Mouse (Mus musculus): ENCODE results near the gene Sgms1.

Gene Sgms1

DNA sequence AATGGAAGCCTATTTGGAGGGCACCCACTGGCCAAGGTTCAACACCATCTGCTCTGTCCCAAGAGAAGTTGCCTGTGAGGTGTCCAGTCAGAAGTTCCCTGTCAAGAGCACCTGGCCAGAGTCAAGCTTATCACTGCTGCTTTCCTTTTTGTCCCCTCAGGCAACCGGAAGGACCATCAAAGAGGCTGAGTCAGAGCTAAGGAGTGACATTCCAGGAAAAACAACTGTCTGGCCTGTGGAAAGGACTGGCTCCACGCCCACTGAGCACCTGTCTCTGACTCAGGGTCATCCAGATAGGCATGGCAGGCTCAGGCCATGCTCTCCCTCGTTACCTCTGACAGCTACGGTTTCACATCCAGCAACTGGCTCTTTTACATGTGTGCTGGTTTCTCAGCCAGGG, 147.4 kb downstream of the Sgms1 start:
- no peak for DNase-seq (ENCODE audit: low spot score in 2 of 2)

DNA sequence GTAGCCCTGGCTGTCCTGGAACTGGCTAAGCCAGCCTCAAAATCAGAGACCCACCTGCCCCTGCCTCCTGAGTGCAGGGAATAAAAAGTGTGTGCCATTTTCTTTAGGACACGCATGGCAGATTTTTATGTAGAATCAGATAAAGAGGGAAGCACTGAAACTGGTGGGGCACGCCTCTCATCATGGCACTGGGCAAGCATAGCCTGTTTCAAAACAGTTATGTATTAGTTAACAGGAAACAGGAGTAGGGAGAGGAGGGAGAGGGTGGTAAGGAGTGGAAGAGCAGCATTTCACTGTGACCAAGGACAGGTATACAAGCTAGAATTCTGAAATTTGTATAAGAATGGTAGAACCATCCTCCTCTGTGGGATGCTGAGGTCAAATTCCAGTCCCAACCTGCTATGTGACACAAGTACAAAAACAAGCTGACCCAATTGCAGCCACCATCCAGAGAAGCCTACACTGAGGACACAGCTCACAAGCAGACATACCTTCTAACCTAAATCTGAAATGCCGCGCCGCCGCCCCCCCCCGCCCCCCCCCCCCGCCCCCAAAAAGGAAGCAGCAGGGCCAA, 149.0 kb downstream of the Sgms1 start:
- DNase-seq (ENCODE audit: low spot score in 2 of 2): no peak

DNA sequence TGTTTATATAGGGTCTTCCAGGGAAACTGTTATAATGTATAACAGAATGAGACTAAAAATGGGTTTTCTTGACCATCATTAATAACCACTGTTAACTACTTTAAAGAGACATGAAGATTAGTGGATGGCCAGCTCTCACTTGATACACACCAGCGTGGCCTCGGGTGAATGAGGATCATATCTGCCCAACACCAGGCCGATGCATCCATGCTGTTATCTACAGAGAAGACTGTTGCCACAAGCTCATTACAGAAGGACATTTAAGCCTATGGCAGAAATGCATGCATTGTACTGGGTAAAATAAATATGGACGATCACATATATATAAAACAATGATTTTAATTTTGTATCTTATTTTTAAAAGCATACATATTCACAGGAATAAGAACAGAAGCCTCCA, 149.6 kb downstream of the Sgms1 start:
- no peak for DNase-seq (ENCODE audit: low spot score in 2 of 2)

DNA sequence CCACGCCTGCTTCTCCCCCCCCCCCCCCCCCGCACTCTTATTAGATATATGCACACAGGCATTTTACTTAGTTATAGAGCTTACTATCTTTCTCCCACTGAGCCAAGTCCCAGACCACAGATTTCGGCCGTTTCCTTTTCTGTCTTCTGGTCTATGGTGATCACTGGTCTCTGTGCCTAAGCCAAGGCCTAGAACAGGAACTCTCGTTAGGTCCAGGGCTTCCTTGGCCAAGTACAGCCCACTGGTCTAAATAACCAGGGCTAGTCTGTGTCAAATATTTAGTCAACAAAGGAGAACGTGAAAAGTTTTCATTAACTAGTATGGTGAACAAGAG, 150.1 kb downstream of the Sgms1 start:
- no peak for DNase-seq (ENCODE audit: low spot score in 2 of 2)

DNA sequence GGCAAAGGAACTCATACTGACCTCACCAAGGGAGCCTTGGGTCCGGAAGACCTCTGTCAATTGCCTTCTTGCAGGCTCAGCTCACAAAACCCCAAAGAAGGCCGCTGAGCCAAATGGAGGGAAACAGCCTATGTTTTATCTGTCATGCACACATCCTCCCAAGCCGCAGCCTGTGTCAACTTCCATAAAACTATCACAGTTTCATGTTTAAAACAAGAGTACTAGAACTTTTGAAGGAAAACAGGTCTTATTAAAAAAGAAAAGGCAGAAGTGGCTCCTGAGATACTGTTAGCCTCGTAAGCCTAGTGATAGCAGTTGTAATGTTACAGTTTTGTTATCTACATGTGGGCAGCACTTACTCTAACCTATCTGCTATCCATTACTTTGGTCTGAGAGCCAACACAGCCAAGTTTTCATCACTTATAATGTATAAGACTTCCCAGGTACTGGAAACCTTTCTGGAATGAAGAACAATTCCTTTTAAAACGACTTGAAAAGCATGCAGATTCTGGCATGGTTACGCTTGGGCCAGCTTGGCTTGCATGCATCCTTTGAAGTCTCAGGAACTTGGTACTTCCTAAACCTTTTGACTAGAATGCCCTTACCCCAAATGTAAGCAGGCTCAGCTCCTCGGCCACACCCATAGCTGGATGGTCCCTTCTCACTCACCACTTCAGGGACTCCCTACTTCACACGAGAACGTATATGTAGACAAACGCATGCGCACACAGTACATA, 150.6 kb downstream of the Sgms1 start:
- no peak for DNase-seq (ENCODE audit: low spot score in 2 of 2)

DNA sequence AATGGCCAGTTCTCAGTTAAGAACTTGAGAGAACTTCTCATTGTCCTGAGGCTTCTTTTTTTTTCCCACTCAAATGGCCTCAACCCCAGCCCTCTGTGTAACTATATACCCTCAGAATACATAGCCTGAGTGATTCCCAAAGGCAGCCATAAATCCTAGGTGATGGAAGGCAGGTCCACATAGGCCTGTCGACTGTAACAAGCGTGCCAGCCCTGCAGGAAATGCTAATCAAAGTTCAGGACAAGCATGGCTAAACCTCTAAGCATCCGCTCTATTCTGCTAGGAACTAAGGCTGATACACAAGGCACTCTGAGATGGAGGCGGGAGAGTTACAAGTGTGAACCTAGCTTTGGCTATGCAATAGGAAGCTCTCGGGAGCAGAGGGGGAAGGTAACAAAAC, 151.8 kb downstream of the Sgms1 start:
- no peak for DNase-seq (ENCODE audit: low spot score in 2 of 2)

DNA sequence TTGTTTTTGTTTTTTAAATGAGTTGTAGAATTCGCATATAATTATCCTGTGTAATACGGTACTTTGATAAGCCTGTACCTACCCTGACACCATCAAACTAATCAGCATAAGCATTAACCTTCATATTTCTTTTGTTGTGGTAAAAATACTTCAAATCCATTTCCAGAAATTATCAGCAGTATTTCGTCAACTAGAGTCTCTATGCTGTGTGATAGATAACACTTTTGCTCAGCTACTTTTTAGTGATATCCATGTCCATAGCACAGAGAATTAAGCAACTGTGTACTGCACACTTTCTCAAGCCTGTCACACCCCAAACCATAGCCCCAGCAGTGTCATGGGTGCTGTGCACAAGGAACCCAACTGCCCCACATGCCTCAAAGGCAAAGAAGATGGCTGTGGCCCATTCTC, 152.3 kb downstream of the Sgms1 start:
- DNase-seq (ENCODE audit: low spot score in 2 of 2): no peak

DNA sequence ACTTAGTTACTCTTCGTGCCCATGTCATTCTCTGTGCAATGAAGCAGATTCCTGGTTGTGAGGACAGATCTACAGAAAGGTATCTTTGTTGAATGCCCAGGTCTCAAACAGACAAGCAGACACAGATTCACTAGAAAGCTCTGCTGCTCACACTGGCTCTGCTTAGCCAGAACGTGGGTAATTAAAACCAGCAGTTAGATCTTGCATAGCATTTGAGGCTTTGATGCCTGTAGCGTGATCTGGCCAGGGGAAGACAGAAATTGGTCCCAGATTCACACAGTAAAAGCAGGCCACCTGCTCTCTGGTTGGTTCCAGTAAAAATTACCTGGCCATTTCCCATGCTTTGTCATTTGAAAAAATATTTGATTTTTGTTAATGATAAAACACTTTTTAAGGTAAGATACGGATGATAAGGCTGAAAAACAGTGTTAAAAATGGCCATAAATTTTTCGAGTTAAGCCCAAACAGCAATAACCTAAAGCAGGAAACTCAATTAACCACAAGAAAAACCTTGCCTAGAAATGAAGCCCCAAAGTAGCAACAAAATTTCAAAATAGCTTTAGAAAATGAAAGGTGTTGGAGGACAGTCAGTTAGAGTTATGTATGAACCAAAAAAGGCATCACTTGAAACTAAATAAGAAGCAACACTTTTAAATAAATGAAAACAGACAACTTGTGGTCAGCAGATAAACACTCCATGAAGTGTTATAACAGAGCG, 154.6 kb downstream of the Sgms1 start:
- no peak for DNase-seq (ENCODE audit: low spot score in 2 of 2)

DNA sequence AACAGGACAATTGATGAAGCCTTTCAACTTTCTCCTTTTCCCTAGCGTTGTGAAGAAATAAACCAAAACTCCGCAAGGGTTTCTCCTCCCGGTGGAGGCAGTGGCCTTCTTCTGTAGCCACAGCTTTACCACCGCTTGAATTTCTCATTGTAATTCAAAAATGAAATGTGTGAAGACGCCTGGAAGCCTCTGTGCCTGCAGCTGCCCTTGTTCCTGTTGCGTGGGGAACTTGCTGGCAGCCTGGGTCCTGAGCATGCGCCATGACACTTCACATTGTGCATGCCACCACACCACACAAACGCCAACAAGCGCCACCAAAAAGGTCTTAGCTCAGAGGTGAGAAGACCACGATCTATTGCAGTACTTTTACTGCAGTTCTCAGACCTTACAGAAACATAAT, 158.2 kb downstream of the Sgms1 start:
- peak; percentile 29 to 32 for DNase-seq (ENCODE audit: low spot score in 2 of 2)

DNA sequence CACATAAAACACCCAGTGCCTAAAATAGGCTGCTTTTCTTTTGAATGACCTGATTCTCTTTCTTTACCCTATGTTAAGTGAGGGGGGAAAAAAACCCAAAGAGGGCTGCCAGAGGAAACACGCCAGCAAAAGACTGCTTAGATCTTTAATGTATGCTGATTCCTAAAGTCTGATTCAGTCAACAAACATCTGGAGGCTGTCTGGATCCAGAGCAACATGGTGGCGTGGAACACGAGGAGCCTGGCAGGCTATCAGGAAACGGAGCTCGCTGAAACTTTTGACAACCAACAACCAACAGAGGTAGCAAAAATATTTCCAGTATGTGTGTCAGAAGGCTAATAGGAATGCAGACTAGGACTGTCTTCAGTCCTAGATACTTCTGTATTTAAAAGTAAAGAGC, 158.7 kb downstream of the Sgms1 start:
- DNase-seq (ENCODE audit: low spot score in 2 of 2): peak in 1 of 2 experiments; percentile 10

DNA sequence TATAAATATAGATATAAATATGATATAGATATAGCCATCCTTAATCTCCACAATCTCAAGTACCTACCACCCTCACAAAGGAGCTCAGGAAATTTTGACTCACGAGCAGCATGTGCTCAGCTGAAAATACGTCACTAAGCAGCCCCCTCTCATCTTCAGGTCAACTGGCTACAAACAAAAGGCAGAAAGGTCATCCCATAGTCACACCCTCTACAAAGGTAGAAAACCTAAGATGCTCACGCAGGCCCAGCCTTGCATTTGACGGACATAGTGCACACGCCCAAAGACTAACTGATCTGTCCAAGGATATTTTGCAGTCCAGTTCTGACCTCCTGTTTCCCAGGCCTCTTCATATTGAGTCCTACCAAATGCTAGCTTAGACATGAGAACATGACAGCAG, 159.2 kb downstream of the Sgms1 start:
- no peak for DNase-seq (ENCODE audit: low spot score in 2 of 2)

DNA sequence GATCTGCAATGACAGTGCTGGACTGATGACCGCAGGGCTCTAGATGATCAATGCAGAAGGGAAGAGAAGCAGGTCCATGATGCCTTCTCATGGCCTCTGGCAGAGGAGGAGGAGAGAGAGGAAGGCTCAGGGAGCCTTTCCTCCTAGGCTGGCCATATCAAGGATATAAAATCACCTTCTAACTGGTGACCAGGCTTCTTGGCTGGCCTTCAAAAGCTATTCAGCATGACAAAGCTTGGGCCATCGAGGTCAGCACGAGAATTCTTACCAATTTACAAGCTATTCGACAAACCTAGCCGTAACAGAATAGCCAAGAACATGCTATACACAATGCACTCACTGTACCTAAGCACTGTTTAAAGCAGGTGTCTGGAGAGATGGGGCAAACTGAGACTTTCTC, 159.7 kb downstream of the Sgms1 start:
- DNase-seq (ENCODE audit: low spot score in 2 of 2): no peak

DNA sequence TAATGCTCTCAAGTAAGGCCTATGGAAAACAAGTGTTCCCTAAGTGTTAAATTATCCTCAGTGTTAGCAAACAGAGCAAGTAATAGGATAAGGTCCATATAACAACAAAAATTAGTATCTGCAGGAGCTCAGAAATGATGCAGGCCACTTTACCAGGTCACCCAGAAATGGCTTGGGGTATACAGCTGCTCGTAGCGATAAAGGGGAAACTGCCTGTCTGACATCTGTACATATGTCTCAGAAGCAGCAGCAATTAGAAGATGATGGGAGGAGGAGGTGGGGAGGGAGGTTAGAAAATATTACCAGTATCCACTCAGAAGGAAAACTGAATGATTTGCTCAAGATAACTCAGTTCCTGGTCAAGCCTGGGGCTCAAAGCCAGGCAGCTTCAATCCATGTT, 162.3 kb downstream of the Sgms1 start:
- no peak for DNase-seq (ENCODE audit: low spot score in 2 of 2)

DNA sequence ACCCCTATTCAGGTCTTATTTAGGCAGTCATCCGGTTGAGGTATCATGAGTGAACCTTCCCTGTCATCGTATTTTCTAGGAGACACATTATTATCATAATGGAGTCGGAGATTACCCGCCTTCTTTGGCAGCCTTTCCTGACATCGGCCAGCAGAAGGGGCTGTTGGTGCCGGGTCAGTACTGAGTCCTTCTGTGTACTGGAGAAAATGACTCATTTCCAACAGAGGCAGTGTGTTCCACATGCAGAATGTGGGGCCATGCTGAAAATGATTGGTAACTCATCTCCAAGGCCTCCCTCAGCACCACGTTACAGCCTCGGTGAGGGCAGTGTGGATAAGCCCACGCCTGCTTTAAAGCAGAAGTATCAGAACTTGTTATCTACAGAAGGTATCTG, 164.4 kb downstream of the Sgms1 start:
- DNase-seq (ENCODE audit: low spot score in 2 of 2): no peak

DNA sequence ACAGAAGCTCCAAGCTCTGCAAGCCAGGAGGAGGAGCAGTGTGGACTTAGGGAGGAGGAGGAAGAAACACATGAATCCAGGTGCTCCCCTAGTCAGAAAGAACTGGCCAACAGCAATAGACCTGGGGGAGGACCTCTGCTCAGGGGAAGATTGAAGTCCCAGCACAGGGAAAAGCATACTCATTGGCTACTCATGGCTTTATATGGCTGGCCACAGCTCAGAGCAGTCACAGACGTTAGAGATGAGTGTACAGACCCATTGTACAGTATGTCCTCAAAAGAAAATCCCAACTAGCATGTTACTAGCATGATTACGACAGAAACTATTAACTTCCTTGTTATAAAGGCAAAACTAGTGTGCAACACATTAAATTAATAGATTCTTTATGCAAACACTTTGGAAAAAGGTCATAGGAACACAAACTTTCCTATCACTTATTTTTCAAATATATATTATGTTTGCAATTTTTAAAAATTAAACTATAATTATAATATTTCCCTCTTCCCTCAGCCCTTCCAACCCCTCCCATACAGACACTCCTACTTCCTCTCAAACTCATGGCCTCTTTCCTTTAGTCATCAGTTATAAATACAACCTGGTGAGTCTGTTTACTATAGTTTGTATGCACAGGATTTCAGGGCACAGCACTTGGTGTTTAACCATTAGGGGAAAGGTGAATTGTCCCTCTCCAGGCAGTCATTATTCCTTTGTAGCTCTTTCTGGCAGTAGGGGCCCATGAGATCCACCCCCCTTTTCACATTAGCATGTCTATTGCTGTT, 165.0 kb downstream of the Sgms1 start:
- DNase-seq (ENCODE audit: low spot score in 2 of 2): no peak

DNA sequence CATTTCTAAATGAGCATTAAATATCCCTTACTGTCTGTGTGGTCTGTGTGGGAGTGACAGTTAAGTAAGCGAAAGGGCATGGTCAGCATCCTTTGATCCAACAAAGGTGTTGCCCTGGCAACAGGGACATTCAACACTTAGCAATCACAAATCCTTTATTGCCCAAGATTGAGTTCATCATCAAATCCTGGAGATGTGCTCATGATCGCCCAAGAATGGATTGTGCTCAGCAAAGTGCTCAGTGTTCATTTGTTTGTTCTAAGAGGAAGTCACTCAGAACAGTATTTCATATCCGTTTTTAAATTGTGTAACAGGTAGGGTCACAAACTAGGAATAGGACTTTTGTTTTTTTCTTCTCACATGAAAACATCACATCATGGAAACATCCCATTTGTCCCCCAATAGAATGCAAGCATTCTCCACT, 165.8 kb downstream of the Sgms1 start:
- no peak for DNase-seq (ENCODE audit: low spot score in 2 of 2)

DNA sequence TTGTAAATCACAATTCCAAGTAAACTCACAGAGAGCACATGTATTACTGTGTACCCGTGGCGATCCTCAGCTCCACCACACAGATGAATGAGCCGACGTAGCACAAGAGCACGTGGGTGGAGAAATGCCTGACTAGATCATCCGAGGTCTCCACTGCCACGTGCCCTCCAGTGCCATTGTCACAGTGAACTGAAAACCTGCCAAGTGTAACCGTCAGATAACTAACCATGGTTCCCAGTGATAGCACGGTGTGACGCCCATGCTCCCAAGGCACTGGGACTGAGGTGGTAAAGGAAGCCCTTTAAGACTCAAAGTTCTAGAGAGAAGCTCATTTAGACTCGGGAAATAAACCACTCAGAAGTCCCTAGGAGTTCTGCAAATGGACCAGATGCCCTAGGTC, 167.4 kb downstream of the Sgms1 start:
- no peak for DNase-seq (ENCODE audit: low spot score in 2 of 2)

DNA sequence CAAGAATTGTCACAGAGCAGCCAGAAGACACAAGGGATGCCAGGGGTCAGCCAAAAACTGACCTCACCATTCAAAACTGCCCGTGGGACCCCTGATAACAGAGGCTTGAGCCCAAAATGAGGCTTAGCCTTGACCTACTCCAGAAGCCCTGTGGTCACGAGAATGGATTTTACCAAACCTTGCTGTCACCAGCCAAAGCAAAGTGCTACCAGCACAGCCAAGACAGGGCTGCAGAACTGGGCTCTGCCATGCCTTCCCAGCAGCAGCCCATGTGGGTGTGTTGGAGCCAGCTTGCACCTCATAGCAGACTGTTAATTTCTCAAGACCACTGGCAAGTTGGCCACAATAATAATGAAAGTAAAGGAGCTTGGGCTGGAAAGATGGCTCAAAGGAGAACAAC, 168.5 kb downstream of the Sgms1 start:
- no peak for DNase-seq (ENCODE audit: low spot score in 2 of 2)

DNA sequence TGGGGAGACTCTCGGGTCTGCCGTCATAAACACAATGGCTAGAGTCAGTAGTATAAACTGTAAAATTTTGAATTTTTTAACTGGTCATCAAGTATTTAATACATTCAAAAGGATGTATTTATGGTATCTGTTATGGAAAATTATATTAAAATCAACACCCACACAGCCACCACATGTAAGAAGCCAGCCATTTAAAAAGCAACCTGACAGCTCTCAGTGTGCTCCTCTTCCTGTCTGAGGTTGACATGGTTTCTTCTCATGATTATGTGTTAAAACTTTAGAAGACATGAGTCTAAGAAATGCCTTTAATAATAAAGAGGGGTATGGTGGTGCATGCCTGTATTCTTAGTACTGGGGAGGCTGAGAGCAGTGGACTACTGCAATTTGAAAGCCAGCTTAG, 172.8 kb downstream of the Sgms1 start:
- DNase-seq (ENCODE audit: low spot score in 2 of 2): no peak

DNA sequence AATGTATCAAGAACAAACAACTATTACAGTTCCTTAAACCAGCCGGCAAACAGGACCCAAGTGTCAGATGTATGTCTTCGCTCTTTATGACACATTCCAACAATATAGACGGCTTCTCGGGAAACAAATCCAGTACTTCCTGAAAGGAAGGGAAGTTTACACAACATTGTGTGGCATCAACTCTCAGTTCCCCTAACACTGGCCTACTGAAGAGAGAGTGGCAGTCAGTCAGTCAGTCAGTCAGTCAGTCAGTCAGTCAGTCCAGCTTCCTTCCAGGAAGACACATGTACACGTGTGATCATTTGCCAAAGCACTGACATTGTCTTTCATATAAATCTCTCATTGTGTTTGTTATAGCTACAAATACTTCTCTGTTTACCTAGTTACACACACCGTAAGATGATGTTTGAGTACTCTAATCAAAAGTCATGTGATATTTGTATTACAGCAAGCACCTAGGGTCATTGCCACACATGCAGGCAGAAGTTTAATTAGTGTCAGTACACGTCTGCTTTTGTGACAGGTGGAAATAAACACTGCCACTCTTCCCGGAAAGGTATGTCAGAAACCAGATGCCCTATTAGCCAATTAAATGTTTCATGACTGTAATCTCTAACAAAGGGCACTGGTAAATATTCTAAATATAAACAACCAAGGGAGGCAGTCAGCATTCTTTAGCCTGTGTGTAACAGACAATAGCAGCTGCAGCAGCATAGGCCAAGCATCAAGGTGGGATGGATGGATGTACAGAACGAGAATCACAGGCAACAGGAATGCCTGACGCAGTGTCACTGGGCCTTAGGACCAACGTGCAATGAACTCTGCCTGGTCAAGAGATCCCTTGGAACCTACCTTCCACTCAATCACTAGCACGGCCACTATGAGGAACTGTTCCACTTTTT, 174.4 kb downstream of the Sgms1 start:
- DNase-seq (ENCODE audit: low spot score in 2 of 2): no peak

DNA sequence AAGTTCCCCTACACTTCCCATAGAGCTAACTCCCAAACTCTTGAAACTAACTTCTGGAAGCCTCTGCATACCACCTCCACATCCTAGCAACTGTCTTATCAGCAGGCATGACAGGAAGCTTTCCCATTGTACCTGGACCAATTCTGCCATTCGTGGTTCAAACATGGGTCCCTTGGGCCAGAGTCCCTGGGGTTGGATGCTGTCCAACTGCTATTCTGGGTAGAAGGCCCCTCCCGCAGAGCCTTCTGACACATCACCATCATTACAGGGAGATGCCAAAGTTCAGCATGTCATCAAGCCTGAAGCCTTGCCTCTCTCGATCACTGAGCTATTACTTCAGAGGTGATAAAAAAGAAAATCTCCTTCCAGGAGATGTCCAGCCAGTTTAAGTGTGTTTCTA, 175.9 kb downstream of the Sgms1 start:
- DNase-seq (ENCODE audit: low spot score in 2 of 2): no peak

DNA sequence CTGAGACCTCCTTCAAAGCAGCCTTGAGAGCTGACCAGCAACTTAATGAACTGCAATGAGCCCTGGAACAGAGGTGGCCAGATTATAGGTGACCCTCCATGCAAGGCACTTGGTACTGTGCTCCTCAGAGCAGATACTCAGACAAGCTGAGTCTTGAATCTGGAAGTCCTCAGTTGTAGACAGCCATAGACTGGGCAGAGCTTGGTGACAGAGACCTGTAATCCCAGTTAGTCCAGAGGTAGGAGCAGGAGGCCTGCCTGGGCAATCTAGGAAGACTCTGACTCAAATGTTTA, 178.3 kb downstream of the Sgms1 start:
- DNase-seq (ENCODE audit: low spot score in 2 of 2): no peak
